Mouse (Mus musculus) cortical plate, adult 2 months (tissue): Measurements from ENCODE around the gene Gse1. TPM values are rescaled to one million over a fixed set of nuclear protein-coding genes. Genes with fewer than 3 reads are reported as not detected.

Source experiments
- H3K27ac ChIP-seq: fragments of 200-500 bp; 2 replicates; pipeline ENCODE4 v1.5.1; 2012; ENCODE audit warnings: low read length, control low read depth, inconsistent platforms; ENCODE audit not compliant: insufficient read depth
- H3K4me1 ChIP-seq: fragments of 200-500 bp; 2 replicates; pipeline ENCODE4 v1.6.1; 2011; ENCODE audit warnings: low read length; ENCODE audit not compliant: control insufficient read depth, insufficient read depth
- H3K4me3 ChIP-seq: fragments of 200-500 bp; 2 replicates; pipeline ENCODE4 v1.5.1; 2011; ENCODE audit warnings: mild to moderate bottlenecking, low read length, control low read depth; ENCODE audit not compliant: insufficient read depth
- CTCF ChIP-seq: fragments of 200-500 bp; IDR thresholded peaks from 2 replicates; pipeline ENCODE4 v1.5.1; 2011; ENCODE audit warnings: mild to moderate bottlenecking, control low read depth, low read length; ENCODE audit not compliant: insufficient read depth; ENCODE audit errors: extremely low read depth
- POLR2A ChIP-seq: fragments of 200-500 bp; IDR thresholded peaks from 2 replicates; pipeline ENCODE4 v1.6.1; 2011; ENCODE audit warnings: mild to moderate bottlenecking, low read length, control low read depth; ENCODE audit not compliant: insufficient read depth; ENCODE audit errors: extremely low read depth
- polyA plus RNA-seq: library from polyadenylated mRNA; depleted of rRNA; stranded (reverse); fragments of >200 nt; gene quantifications from 2 replicates; pipeline ENCODE4 v1.2.3, GENCODE M21; 2012; rRNA removed

Gene Gse1
- polyA plus RNA-seq, result 41.0 and 46.8 TPM in 2 replicates

GRCm38 (mm10) chr8:120227891-120228591 lies at the start of gene Gse1:
Gene Gse1, plus strand, starts transcription at chr8:120228456.
- Histone ChIP-seq H3K4me1 (peaks cover 12% of the 10 kb centered on the region), H3K4me3 (peak within 1 kb of the TSS; percentile 35), H3K27ac (no peak within 1 kb of the TSS)
- TF ChIP-seq POLR2A, result no peak
- TF ChIP-seq CTCF, result no peak

- no peak overlapping the region for H3K27ac ChIP-seq
- TF ChIP-seq CTCF, result peak; percentile 97
- no peak for TF ChIP-seq POLR2A
- H3K4me3 ChIP-seq, result no peak overlapping the region
- peaks cover 6% of the 10 kb centered on the region for H3K4me1 ChIP-seq
Observed at GRCm38 (mm10) chr8:120179027-120179431, 49.2 kb upstream of the Gse1 start.

GRCm38 (mm10) chr8:120180445-120180970 lies 47.7 kb upstream of the Gse1 start:
- H3K27ac ChIP-seq, result no peak overlapping the region
- TF ChIP-seq CTCF (no peak), POLR2A (no peak)
- H3K4me3 ChIP-seq, result no peak overlapping the region
- peaks cover 6% of the 10 kb centered on the region for H3K4me1 ChIP-seq

GRCm38 (mm10) chr8:120181274-120181673 lies 47.0 kb upstream of the Gse1 start:
- Histone ChIP-seq H3K4me3 (no peak overlapping the region), H3K4me1 (peaks cover 8% of the 10 kb centered on the region), H3K27ac (no peak overlapping the region)
- no peak for TF ChIP-seq CTCF
- TF ChIP-seq POLR2A, result no peak

GRCm38 (mm10) chr8:120181861-120182414 lies 46.3 kb upstream of the Gse1 start:
- TF ChIP-seq POLR2A, result no peak
- TF ChIP-seq CTCF, result no peak
- Histone ChIP-seq H3K4me3 (no peak overlapping the region), H3K4me1 (peaks cover 7% of the 10 kb centered on the region), H3K27ac (no peak overlapping the region)

GRCm38 (mm10) chr8:120184366-120184765 lies 43.9 kb upstream of the Gse1 start:
- no peak overlapping the region for H3K27ac ChIP-seq
- H3K4me3 ChIP-seq, result no peak overlapping the region
- no peak for TF ChIP-seq CTCF
- no peak for TF ChIP-seq POLR2A
- peaks cover 3% of the 10 kb centered on the region; the same call in 1 of the 2 replicates for H3K4me1 ChIP-seq

GRCm38 (mm10) chr8:120184850-120185792 lies 43.1 kb upstream of the Gse1 start:
- peaks cover 3% of the 10 kb centered on the region; the same call in 1 of the 2 replicates for H3K4me1 ChIP-seq
- no peak overlapping the region for H3K27ac ChIP-seq
- H3K4me3 ChIP-seq, result no peak overlapping the region
- TF ChIP-seq CTCF, result no peak
- no peak for TF ChIP-seq POLR2A

GRCm38 (mm10) chr8:120186454-120186853 lies 41.8 kb upstream of the Gse1 start:
- peaks cover 5% of the 10 kb centered on the region; the same call in 1 of the 2 replicates for H3K4me1 ChIP-seq
- TF ChIP-seq CTCF, result no peak
- TF ChIP-seq POLR2A, result no peak
- H3K27ac ChIP-seq, result no peak overlapping the region
- H3K4me3 ChIP-seq, result no peak overlapping the region

GRCm38 (mm10) chr8:120188510-120188909 lies 39.7 kb upstream of the Gse1 start:
- TF ChIP-seq POLR2A, result no peak
- TF ChIP-seq CTCF, result no peak
- Histone ChIP-seq H3K27ac (no peak overlapping the region), H3K4me1 (peaks cover 5% of the 10 kb centered on the region; the same call in 1 of the 2 replicates), H3K4me3 (no peak overlapping the region)

GRCm38 (mm10) chr8:120189440-120189839 lies 38.8 kb upstream of the Gse1 start:
- H3K4me1 ChIP-seq, result peaks cover 5% of the 10 kb centered on the region; the same call in 1 of the 2 replicates
- no peak overlapping the region for H3K27ac ChIP-seq
- H3K4me3 ChIP-seq, result no peak overlapping the region
- TF ChIP-seq POLR2A (no peak), CTCF (no peak)
